In the genomic region with DNA sequence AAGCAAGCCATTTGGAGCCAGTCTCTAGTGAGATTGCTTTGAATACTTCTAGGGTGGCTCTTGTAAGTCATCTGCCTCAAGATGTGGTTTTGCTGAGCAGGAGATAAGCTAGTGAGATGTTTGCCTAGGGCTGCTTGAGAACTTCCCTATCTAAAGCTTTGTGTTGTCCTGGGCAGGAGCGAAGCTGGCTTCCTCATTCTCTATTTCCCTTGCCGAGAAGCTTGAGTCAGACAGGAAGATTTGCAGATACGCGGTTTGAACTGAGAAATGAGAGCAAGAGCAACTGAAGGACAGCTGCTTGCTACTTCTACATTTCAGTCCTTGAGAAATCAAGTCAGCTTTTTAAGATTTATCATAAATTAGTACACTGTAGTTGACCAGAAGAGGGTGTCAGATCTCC, we compare ENCODE assay signal across 1 mouse cellular context.
TF ChIP-seq lines count a peak whose summit lies in the region.

No protein-coding gene starts in this region.

TF ChIP-seq in ES-E14, 5 proteins besides CTCF, POLR2A, EP300 and RAD21:
- TF ChIP-seq ZC3H11A (IDR thresholded peaks at IDR 0.05; ENCODE audit: borderline replicate concordance, low read depth, low read length): no peak
